Mouse (Mus musculus): ENCODE data around the gene Gm13697. TPM values are rescaled to one million over a fixed set of nuclear protein-coding genes. Genes with fewer than 3 reads are reported as not detected.

Gene Gm13697
- polyA plus RNA-seq, 1 experiment from 2014 or later: not detected

Other genes with a start within 250 kb of the Gm13697 start
- gene Fam171b, start 172.1 kb upstream of the Gm13697 start, polyA plus RNA-seq (2016; fragmentation: Nextera tagmentation; extraction: Ambion mirVana): 72.6 and 84.1 TPM in 2 replicates
- gene Zswim2, start 43.5 kb upstream of the Gm13697 start, polyA plus RNA-seq (2016; fragmentation: Nextera tagmentation; extraction: Ambion mirVana): not detected in 2 replicates
- gene Gm13698, start 29.1 kb upstream of the Gm13697 start, polyA plus RNA-seq (2016; fragmentation: Nextera tagmentation; extraction: Ambion mirVana): not detected in 2 replicates
- gene Gm13693, start 23.2 kb upstream of the Gm13697 start, polyA plus RNA-seq (2016; fragmentation: Nextera tagmentation; extraction: Ambion mirVana): not detected in 2 replicates
- gene Gm13695, start 17.4 kb upstream of the Gm13697 start, polyA plus RNA-seq (2016; fragmentation: Nextera tagmentation; extraction: Ambion mirVana): not detected in 2 replicates
- not detected in 2 replicates for gene Gm13696, start 11.6 kb upstream of the Gm13697 start, polyA plus RNA-seq (2016; fragmentation: Nextera tagmentation; extraction: Ambion mirVana)
- not detected in 2 replicates for gene Gm13694, start 5.8 kb upstream of the Gm13697 start, polyA plus RNA-seq (2016; fragmentation: Nextera tagmentation; extraction: Ambion mirVana)
- not detected in 2 replicates for gene Gm13691, start 5.8 kb downstream of the Gm13697 start, polyA plus RNA-seq (2016; fragmentation: Nextera tagmentation; extraction: Ambion mirVana)